Mouse (Mus musculus): Measurements from ENCODE around the gene Cxcl16.
A peak's percentile ranks its signal among the peaks of the same experiment; 100 is the strongest.
"Not testable (repeated sequence)": the region's sequence is repeated elsewhere in the genome, so short reads cannot be mapped to it uniquely, and the experiment has no call there.

Cxcl16 gene

DNA sequence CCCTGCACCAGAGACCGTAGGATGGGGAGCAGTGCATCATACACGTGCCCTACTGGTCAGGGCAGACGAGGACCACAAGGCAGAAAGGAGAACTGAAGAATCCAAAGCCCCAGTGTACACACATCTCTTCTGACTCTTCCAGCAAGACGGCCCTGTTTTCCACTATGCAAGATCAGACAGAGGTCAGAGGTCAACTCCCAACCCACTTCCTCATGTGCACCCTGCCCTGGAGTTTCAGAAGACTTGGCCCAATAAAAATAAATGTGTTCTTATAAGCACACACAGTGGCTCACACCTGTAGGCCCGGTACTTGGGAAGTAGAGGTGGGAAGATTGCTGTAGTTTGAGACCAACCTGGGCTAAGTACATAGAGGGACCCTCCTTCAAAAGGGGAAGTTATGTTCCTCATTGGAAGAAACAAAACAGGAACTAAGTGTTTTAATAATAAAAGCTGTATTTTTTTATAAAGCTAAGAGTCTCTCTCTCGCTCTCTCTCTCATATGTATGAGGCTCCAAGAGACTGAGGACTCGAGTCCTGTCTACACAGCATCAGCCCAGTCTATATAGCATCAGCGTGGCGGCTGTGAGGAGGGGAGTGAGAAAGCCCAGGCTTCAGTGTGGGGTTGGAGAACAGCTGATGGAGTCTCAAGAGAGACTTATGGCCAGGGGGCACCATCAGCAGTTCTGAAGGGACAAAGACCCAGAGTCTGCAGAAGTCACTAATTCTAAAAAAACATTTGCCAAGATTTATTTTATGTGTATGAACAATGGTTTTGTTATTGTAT is 6.3 kb downstream of the Cxcl16 start:
- DNase-seq (ENCODE audit: low spot score): no peak

DNA sequence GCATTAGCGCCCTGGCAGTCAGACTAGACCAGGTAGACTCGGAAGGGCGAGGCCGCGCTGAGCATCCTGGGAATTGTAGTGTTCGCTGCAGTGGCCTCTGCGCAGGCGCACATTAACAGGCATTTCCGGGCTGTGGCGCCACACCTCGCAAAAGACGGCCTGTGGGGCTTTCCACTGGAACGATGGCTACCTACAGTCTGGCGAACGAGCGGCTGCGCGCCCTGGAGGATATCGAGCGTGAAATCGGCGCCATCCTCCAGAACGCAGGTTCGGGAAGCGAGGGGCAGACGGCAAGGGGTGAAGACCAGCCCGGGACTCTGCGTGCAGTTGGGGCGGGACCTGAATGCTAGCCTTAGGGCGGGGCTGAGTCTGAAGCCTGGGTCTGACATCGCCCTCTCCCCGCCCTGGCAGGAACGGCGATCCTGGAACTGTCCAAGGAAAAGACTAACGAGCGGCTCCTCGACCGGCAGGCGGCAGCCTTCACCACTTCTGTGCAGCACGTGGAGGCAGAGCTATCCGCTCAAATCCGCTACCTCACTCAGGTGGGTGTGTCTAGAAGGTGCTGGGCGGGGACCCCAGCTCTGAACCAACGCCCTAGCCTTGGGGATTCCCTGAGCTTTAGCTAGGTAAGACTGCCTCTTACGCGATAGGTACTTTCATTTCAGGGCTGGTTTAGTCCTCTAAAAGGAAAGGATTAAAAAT is 7.8 kb downstream of the Cxcl16 start, which contains the start of gene Med11:
Gene Med11, plus strand, starts transcription at position 123 of the 702 bp plus-strand sequence.
- peak; percentile 99 for DNase-seq (ENCODE audit: low spot score)

DNA sequence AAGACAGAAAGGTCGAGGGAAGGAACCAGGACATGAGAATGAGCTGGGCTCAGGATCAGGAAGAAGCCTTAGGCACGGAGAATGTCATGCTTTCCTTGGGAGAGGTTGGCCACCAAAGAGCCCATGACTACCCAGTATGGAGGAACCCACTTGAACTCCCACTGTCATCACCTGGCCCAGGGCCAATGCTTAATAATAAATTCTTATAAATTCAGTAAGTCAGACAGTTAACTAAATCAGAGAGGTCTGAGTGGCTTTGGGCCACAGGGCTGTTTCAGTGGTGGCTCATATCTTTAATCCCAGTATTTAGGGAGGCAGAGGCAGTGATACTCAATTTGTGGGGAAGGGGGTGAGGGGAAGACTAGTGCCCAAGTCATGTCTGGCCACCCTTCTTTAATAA is 8.9 kb downstream of the Cxcl16 start:
- no peak for DNase-seq (ENCODE audit: low spot score)

DNA sequence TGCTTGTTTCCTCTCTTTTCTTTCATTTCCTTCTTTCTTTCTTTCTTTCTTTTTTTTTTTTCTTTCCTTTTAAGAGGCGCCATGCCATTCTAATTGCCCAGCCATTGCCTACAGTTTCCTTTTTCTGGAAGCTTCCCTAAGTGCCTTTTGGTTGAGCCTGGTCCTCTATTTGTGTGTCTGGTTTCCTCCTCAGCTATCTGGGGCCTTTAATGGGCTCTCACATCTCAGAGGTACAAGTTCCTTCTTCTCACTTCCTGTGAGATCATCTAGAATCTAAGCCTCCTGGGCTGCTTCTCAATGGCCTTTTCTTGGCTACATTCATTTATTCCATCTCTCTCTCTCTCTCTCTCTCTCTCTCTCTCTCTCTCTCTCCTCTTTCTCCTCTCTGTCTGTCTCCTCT is 12.4 kb downstream of the Cxcl16 start:
- DNase-seq (ENCODE audit: low spot score): no peak

DNA sequence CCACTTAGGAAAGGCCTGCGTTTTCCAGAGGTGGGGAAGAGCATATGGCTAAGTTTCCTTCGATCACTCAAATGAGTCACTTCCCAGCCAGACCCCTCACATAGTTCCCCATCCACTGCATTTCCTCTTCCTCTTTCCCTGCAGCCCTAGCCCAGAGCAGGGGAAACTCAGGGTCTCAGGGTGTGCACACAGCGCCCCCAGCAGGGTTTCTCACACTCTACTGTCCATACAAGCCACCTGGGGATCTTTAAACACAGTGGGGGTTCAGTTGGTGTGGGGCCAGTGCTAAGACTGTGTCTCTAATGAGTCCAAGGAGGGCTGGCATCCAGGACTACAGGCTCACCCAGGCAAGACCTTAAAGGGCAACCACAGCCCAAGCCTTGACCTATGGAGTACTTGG is 13.0 kb downstream of the Cxcl16 start:
- DNase-seq (ENCODE audit: low spot score): no peak

DNA sequence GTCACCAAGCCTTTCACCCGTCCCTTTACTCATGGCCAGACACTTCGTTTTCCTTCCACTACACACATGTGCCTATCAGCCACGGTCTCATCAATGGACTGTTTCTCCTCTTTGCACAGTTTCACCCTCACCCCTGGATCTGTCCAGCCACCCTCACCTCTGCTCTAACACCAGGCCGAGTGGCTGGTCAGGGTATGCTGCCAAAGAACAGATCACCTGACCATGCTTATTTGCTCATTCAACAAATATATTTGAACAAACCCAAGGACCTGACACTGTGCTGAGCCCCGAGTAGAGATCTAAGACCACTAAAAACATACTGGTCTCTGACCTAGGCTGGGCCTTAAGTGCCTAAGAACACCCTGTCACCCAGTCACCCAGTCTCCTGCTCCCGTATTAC is 15.1 kb downstream of the Cxcl16 start:
- DNase-seq (ENCODE audit: low spot score): peak; percentile 62

DNA sequence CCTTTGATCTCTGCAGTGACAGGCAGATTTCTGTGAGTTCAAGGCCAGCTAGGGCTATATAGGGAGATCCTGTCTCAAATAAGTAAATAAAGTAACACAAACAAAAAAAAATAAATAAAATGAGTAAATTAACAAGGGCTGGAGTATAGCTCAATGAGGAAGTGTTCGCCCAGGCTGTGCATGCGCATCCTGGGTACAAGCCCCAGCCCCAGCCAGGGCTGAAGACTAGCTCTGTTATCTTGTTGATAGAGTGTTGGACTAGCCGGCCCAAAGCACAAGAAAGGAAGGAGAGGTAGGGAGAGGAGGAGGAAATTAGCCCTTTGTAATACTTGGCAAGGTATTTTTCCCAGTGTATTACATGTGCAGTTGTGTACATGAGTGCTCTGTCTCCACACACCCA is 15.8 kb downstream of the Cxcl16 start:
- DNase-seq (ENCODE audit: low spot score): no peak

DNA sequence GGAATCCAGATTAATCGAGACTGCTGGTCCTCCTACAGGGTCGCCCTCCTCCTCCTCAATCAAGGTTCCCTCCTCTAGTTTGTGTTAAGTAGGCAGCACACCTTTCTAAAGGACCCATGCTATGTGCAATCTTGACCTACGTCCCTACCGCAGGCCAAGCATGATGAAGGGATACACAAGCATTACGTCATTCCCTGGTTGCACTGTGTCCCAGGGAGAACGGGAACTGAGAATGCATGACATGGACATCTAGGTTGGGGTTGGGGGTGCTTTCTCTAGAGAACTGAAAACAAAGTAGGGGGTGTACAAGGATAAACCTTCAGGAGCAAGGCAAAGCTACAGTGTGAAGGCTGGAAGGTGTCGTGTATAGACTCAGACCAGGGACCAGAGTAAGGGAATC is 17.9 kb downstream of the Cxcl16 start:
- DNase-seq (ENCODE audit: low spot score): no peak

DNA sequence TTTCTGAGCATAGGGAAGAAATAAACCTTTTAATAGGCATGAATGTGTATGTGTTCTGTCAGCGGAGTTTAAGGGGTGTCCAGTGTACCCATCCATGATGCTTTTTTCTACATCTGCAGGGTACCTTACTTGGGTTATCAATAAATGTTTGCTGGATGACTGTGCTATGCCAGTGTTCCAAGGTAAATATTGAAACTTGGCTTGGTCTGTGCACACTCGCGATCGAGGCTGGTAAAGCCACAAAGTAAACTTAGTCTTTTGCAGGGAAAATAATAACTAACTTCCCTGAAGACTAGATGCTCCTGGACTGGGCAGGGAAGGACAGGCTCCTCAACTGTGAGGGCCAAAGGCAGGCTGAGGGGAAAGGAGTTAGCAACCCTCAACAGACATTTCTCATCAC is 19.1 kb downstream of the Cxcl16 start:
- DNase-seq (ENCODE audit: low spot score): no peak

DNA sequence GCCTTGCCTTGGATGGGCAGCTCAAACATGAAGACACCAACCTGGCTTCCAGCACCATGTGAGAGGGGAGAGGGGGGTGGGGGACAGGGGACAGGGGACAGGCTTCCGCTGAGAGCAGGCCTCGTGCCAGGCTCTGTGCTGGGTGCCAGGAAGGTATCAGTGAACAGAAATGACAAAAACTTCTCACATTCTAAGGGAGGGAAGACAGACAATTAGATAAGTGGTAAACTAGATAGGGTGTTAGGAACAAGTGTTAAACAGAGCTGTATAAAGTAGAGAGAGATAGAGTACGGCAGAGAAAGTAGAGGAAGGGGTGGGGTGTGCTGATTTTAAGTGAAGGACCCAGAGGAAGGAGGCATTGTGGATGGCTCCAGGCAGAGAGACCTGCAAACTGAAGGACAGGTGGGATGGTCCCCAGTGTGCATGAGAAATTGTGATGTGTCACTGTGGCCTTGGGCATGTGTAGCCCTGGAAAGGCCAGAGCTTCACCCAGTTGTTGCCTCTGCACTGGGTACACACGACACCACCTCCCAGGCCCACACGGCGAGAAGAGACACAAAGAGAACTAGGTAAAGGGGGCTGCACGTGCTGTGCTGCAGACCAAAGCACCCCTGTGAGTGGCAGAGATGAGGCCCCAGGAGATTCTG is 20.9 kb downstream of the Cxcl16 start:
- no peak for DNase-seq (ENCODE audit: low spot score)

DNA sequence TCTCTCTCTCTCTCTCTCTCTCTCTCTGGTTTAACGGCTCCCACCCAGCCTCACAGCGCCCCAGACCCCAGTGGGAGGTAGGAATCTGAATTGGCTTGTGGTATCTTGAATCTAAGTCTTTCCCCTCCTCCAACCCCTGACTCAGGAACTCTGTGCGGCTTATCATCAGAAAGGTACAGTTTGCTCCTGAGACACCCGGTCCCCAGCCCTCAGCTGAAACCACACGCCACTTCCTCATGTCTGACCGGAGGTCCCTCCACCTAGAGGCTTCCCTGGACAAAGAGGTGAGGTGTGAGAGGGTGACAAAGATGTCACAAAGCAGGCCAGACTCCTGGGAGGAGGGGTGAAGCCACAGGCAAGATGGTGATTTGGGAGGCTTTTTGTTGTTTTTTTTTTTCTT is 22.4 kb downstream of the Cxcl16 start:
- no peak for DNase-seq (ENCODE audit: low spot score)

DNA sequence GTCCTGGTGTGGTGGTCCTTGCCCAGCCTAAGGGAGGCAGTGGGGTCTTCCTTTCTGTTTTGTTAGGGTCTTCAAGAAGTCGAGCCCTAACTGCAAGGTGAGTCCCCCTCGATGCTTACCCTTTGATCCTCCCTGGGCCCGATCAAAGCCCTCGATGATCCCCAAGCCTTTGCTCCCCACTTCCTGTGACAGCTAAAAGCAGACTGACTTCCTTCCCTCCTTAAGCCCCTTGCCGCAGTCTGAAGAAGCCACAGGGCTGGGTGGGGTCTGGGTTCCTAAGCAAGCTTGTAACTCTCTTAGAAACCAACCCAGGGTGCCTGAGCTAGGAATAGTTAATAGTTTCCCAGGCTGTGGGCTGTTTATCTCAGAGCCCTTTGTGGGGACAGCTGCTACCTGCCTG is 24.3 kb downstream of the Cxcl16 start:
- no peak for DNase-seq (ENCODE audit: low spot score)

DNA sequence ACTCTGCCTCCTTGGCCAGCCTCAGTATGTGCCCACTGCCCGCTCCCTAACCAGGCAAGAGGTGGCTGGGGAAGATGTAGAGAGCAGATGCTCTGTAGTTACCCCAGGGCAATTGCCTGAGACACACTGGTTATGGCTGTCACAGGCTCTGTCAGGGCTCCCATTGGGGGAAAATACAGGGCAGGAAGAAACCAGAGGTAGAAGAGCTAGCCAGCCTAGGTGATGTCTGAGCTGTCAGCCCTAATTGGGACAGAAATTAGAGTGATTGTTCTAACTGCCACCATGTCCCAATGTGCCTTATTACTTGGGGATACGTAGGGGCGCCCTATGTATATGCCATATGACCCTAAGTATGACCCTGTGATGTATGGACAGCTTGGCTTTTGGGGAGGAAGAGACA is 25.8 kb downstream of the Cxcl16 start:
- DNase-seq (ENCODE audit: low spot score): no peak

DNA sequence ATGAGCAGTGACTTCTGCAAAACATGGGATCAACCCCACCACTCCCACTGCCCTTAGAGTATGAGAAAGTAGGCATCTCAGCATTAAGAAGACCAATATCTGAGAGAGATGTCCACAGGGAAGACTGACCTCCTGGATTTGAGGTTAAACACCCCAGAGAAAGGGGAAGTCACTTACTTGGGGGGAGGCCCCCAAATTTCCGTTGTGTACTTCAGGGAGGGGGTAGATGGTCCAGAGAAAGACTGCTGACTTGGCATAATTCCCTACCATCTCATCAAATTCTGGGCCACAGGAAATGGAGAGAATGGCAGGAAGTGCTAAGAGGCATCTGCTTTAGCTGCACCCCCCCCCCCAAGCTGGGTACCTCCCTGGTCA is 26.2 kb downstream of the Cxcl16 start:
- DNase-seq (ENCODE audit: low spot score): no peak

DNA sequence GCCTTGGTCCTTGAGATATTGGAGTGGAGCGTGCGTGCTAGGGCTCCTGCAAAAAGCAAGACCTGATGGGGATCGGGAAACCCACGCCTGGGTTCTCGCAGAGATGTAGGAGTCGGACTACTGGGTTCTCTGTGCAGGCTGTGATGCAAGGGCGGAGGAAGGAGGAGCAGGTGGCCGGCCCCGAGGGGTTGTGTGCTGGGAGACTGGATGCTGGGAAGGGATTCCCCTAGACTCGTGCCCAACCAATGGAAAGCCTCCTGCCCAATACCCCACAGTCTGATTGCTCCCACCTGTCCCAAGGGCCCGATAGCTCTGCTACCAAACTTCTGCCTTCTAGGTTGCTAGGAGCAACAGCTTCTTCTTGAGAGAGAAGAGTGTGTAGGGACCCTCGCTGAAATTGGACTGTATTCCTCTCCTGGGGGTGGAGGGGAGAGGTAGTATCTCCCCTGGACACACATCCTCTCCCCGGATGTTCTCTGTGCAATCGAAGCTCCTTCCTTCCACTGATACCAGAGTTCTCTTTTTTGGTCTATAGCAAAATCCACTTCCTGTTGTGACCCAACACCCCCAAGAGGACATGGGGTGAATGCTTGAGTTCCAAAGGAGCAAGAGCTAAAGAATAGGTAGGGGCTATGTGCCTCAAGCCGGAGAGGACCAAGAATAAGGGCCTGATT is 26.8 kb downstream of the Cxcl16 start:
- no peak for DNase-seq (ENCODE audit: low spot score)

DNA sequence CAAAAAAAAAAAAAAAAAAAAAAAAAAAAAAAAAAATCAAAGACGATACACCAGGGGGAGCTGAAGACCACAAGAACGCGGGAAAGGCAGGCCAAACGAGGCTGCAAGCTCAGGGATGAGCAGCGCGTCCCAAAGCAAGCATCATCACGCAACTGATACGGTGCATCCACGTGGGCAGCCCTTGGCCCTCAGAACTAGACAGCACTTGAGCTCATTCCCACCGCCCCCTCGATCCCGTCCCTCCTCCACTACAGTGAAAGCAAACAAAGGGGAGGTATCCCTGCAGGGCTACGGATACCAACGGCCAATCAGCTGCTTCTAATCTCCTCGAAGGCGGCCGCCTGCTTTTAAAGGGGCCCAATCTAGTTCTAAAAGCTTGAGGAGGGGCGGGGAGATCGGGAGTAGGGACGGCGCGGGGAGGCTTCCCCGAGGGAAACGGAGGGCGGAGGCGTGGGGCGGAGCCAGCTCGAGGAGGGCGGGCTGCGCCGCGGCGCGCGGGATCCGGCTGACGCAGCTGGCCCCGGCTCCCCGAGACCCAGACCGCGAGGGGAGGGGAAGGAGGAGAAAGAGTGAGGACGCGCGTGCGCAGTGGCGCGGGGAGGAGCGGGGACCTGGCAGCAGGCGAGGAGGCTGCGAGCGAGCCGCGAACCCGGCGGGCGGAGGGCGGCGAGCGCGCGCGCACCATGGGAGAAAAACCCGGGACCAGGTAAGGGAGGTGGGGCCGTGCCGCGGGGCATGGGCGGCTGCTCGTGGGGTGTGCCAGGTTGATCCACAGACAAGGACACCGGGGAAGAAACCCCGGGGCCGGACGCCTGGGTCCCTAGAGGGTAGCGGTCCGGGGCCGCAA is 27.5 kb downstream of the Cxcl16 start, which contains the start of gene Arrb2:
Gene Arrb2, plus strand, starts transcription at position 588 of the 847 bp plus-strand sequence.
- DNase-seq (ENCODE audit: low spot score): peak; percentile 98

DNA sequence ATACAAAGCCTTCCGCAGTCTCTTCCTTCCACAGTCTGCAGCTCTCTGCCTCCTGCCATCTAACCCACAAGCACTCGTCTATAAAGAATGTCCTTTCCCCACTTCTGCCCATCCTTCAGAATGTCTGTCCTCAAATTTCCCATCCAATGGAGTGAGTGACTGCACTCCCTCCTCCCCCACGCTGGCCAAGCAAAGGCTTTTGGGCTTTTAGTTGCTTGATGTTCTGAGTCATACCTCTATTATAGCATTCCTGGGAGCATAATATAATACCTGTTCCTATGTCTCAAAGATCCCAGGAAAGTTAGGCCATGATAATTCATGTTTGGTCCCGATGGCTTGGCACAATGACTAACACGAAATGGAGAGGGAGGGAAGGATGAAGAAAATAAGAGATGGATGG is 28.2 kb downstream of the Cxcl16 start:
- DNase-seq (ENCODE audit: low spot score): no peak

DNA sequence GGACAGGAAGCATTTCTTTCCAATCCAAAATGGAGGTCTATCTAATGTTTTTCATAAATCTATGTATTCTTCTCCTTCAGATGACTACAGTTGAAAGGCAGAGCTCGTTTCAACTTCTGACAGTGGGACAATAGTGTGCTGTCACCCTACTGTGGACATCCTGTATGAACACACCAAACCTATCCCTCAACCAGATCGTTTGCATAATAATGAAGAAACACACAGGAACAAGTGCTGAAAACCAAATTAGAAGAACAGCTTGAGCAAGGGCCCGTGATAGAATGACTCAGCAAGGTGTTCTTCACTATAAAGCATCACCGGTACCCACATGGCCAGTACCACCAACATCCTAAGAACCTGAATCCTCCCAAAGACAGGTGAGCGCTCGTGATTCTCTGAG is 33.2 kb downstream of the Cxcl16 start:
- DNase-seq (ENCODE audit: low spot score): not testable (repeated sequence)

DNA sequence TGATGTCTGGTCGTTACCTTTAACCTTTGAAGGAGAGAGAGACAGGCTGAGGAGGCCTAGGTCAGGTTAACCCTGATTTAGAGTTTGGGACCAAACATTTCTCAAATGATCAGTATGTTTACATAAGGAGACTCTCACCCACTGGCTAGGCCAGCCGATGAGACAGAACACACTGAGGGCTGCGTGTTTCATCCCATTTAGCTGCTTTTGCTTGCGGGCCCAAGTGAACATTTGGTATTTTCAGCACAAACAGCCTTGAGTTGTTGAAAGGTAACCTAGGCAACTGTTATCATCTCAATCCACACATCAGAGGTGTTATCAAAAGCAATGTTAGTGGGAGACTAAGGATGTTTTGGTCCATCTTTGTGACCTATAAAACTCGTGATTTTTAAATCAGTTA is 40.3 kb downstream of the Cxcl16 start:
- DNase-seq (ENCODE audit: low spot score): no peak

DNA sequence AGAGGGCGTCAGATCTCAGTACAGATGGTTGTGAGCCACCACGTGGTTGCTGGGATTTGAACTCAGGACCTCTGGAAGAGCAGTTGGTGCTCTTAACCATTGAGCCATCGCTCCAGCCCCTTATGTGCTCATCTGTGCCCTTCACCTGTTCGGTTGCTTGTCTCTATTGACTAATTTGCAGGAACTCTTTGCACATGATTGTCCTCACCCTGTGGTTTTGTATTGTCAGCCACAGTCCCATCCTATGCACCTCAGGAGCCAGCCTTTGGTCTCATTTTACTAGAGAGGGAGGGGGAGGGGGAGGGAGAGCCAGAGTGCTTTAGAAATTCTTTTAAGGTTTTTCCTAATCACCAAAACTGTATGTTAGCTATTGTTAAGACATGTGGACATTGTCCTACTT is 41.6 kb downstream of the Cxcl16 start:
- no peak for DNase-seq (ENCODE audit: low spot score)

DNA sequence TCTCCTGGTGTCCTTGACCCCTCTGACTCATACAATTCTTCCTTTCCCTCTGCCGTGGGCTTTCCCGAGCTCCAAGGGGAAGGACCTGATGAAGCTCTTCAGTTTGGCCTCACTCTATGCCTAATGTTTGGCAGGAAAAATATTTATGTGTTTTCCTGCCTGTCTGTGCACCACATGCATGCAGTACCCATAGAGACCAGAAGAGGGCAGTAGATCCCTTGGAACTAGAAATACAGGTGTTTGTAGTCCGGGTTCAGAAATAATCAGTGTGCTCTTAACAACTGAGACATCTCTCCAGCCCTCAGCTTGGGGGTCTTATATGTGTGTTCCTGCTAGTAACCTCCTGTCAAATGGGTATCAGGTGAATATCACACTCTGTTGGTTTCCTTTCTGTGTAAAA is 45.8 kb downstream of the Cxcl16 start:
- peak; percentile 69 for DNase-seq (ENCODE audit: low spot score)

DNA sequence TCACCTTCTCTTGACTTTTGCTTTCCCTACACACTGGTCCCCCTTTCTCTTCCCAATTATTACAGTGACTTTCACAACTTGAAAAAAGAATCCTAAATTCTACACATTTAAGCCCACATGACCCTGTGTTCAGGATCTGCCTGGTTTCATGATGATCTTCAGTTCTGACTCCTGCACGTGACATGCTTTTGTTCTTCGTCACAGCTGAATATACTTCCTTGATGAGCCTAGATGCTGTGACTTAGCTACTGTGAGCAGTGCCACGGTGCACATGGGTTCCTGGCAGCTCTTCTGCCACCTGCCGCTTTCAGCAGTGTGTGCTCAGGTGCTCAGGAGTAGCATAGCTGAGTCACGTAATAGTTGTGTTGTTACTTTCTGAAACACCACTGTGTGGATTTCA is 47.2 kb downstream of the Cxcl16 start:
- DNase-seq (ENCODE audit: low spot score): no peak
